Comparison of ENCODE assay signal across 17 mouse cellular contexts in genomic region chr1:64055978-64056377, GRCm38 (mm10).
DNase-seq lines count a peak whose midpoint lies in the region; ATAC-seq and TF ChIP-seq lines count a peak whose summit lies in the region.
"Had no signal": no experiment of that assay in that cellular context is flagged by ENCODE, and none has a peak within 500 bp of the region (broad histone marks: within the 10 kb centered on the region; RNA-seq: fewer than 3 reads in every experiment).

No protein-coding gene starts in this region.

- no peak for TF ChIP-seq POLR2A in cortical plate, adult 2 months (IDR thresholded peaks at IDR 0.05; ENCODE audit: extremely low read depth, insufficient read depth, low read length)

- intact Hi-C loops in heart, postnatal 14 days (cut with DNase I) = no loop called here

- no peaks in the 10 kb centered on the region for H3K9me3 ChIP-seq in hindbrain, embryonic 11.5 days (ENCODE audit: control insufficient read depth, low read length)
- H3K9me3 ChIP-seq in hindbrain, postnatal 0 days (ENCODE audit: low read length) = no peaks in the 10 kb centered on the region
- H3K9me3 ChIP-seq in midbrain, embryonic 12.5 days = no peaks in the 10 kb centered on the region
- H3K9me3 ChIP-seq: embryonic facial prominence, embryonic 13.5 days; stomach, embryonic 15.5 days had no signal

- H3K4me1 ChIP-seq in hindbrain, embryonic 11.5 days (replicated peaks; ENCODE audit: control insufficient read depth, insufficient read depth, low read length) = peaks cover 4% of the 10 kb centered on the region
- peaks cover 23% of the 10 kb centered on the region for H3K4me1 ChIP-seq in hindbrain, postnatal 0 days (ENCODE audit: insufficient read depth, low read length)
- H3K4me1 ChIP-seq in cortical plate, adult 2 months (ENCODE audit: control insufficient read depth, insufficient read depth, low read length) = peaks cover 12% of the 10 kb centered on the region
- H3K4me1 ChIP-seq in midbrain, embryonic 12.5 days = peaks cover 29% of the 10 kb centered on the region

- 0 out of 2 replicates have a peak overlapping the region, but pooled peaks have one; percentile 3 for H3K27ac ChIP-seq in hindbrain, embryonic 11.5 days (ENCODE audit: low read depth, low read length)
- no peak overlapping the region for H3K27ac ChIP-seq in hindbrain, postnatal 0 days
- H3K27ac ChIP-seq in cortical plate, adult 2 months (ENCODE audit: insufficient read depth, low read length) = peak overlapping the region; percentile 64; the same call in 1 of the 2 replicates
- peak overlapping the region; percentile 49 for H3K27ac ChIP-seq in midbrain, embryonic 12.5 days (replicated peaks)
- H3K27ac ChIP-seq: embryonic facial prominence, embryonic 13.5 days; stomach, embryonic 15.5 days had no signal

- WGBS in hindbrain, embryonic 11.5 days = 80% methylated on average over 4 of the region's 4 CpGs
- WGBS in hindbrain, postnatal 0 days = 71% methylated on average over 4 of the region's 4 CpGs
- 78% methylated on average over 4 of the region's 4 CpGs for WGBS in midbrain, embryonic 12.5 days

- no peaks in the 10 kb centered on the region for H3K27me3 ChIP-seq in hindbrain, embryonic 11.5 days (ENCODE audit: control insufficient read depth, insufficient read depth, low read length)
- no peaks in the 10 kb centered on the region for H3K27me3 ChIP-seq in hindbrain, postnatal 0 days (ENCODE audit: insufficient read depth, low read length)
- no peaks in the 10 kb centered on the region for H3K27me3 ChIP-seq in midbrain, embryonic 12.5 days
- H3K27me3 ChIP-seq: embryonic facial prominence, embryonic 13.5 days; megakaryocyte, embryonic 14.5 days; stomach, embryonic 15.5 days had no signal

- no peak overlapping the region for H3K4me3 ChIP-seq in hindbrain, embryonic 11.5 days (ENCODE audit: low read depth, low read length)
- H3K4me3 ChIP-seq in hindbrain, postnatal 0 days (ENCODE audit: low read length) = no peak overlapping the region
- H3K4me3 ChIP-seq in cortical plate, adult 2 months (ENCODE audit: insufficient read depth, low read length) = no peak overlapping the region
- no peak overlapping the region for H3K4me3 ChIP-seq in midbrain, embryonic 12.5 days
- H3K4me3 ChIP-seq: embryonic facial prominence, embryonic 13.5 days; megakaryocyte, embryonic 14.5 days; stomach, embryonic 15.5 days had no signal

- H3K36me3 ChIP-seq in hindbrain, embryonic 11.5 days (ENCODE audit: control insufficient read depth, insufficient read depth, low read length) = no peaks in the 10 kb centered on the region
- H3K36me3 ChIP-seq in hindbrain, postnatal 0 days (ENCODE audit: insufficient read depth, low read length) = no peaks in the 10 kb centered on the region
- H3K36me3 ChIP-seq in midbrain, embryonic 12.5 days = no peaks in the 10 kb centered on the region
- H3K36me3 ChIP-seq: embryonic facial prominence, embryonic 13.5 days; stomach, embryonic 15.5 days had no signal

- no peak overlapping the region for H3K4me2 ChIP-seq in hindbrain, embryonic 11.5 days (replicated peaks; ENCODE audit: low read depth, low read length)
- H3K4me2 ChIP-seq in hindbrain, postnatal 0 days (ENCODE audit: low read depth, low read length) = no peak overlapping the region
- H3K4me2 ChIP-seq in midbrain, embryonic 12.5 days (replicated peaks) = no peak overlapping the region
- H3K4me2 ChIP-seq: embryonic facial prominence, embryonic 13.5 days; stomach, embryonic 15.5 days had no signal

- no peak for DNase-seq in hindbrain, embryonic 11.5 days (ENCODE audit: low spot score)
- DNase-seq in hindbrain, postnatal 0 days (ENCODE audit: low spot score) = no peak
- DNase-seq in layer of hippocampus, adult 18-20 months (ENCODE audit: low spot score in 2 of 2) = peak; percentile 61 to 87
- DNase-seq in thymus, postnatal 36 days = no peak
- no peak for DNase-seq in heart, postnatal 14 days
- DNase-seq: cerebellum, postnatal 25 days; forebrain, postnatal 0 days; kidney, adult 18-20 months; kidney, postnatal 4 days; liver; thymus, postnatal 4 days had no signal

- ATAC-seq in hindbrain, embryonic 11.5 days (ENCODE audit: low FRiP score) = no peak
- ATAC-seq in hindbrain, postnatal 0 days = no peak
- ATAC-seq in midbrain, embryonic 12.5 days (ENCODE audit: low FRiP score, low read depth) = no peak
- ATAC-seq: CD4-positive, CD25-positive, alpha-beta regulatory T cell, adult 4 months; forebrain, postnatal 0 days had no signal

- no peak for TF ChIP-seq CTCF in hindbrain, postnatal 0 days (IDR thresholded peaks at IDR 0.05; ENCODE audit: low read depth)
- TF ChIP-seq CTCF in cortical plate, adult 2 months (IDR thresholded peaks at IDR 0.05; ENCODE audit: extremely low read depth, insufficient read depth, low read length) = no peak

- no peak overlapping the region for H3K9ac ChIP-seq in hindbrain, embryonic 11.5 days (ENCODE audit: low read depth, low read length)
- no peak overlapping the region for H3K9ac ChIP-seq in hindbrain, postnatal 0 days (replicated peaks; ENCODE audit: low read length)
- H3K9ac ChIP-seq in midbrain, embryonic 12.5 days (replicated peaks) = no peak overlapping the region
- H3K9ac ChIP-seq: embryonic facial prominence, embryonic 13.5 days; forebrain, postnatal 0 days; stomach, embryonic 15.5 days had no signal

Comparison
In these comparisons a context has a peak if more than half of its experiments do, and no peak if none do; other contexts are left out.
1. DNase-seq: peak in layer of hippocampus, adult 18-20 months (2 of 2); none in hindbrain, embryonic 11.5 days (single experiment), hindbrain, postnatal 0 days (single experiment), thymus, postnatal 36 days (0 of 2) and heart, postnatal 14 days (0 of 2).